Mouse (Mus musculus) cerebellum, adult 8-10 months (tissue): ENCODE results near the gene Gm3486.
"Not testable (repeated sequence)": the region's sequence is repeated elsewhere in the genome, so short reads cannot be mapped to it uniquely, and the experiment has no call there.

Source experiments
- DNase-seq: peaks from one replicate; pipeline ENCODE4 v3.0.0; 2022

Gm3486 gene

DNA sequence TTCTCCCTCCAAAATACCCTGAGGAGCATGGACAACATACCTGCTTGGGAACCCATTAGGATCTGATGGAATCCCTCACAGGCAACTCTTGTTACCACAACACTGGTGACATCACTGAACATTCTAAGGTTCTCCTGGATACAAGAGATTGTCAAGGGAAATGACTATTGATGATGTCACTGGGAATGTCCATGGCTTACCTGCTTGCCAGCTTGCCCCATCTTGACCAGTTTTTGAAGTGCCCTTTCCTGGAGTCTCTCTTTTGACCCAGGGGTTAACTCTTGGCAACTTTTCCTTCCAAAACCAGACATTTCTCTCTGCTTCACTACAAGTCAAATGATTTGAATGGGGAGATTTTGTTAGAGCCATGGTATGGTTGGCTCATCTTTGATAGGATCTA, at the start of gene Gm3486:
TSS of gene Gm3486 (minus strand) at position 101 of the 400 bp plus-strand sequence.
- not testable (repeated sequence) for DNase-seq

DNA sequence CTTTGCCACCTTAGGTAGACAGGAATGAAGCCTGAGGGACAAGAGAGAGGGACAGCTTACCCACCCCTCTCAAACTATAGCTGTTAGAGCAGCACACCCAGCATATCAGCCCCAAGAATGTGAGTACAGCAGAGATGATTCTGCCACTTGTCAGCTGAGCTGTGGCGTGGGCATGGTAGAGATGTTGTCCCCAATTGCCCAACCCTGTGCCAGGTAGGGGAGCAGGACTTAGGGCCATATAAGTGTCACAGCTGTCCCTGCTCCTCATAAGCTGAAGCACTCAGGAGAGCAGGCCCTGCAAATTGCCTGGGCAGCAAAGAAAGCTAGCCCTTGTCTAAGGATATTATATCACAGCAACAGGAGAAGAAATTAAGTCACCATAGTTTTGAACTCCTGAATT, 35.4 kb upstream of the Gm3486 start:
- DNase-seq: not testable (repeated sequence)

DNA sequence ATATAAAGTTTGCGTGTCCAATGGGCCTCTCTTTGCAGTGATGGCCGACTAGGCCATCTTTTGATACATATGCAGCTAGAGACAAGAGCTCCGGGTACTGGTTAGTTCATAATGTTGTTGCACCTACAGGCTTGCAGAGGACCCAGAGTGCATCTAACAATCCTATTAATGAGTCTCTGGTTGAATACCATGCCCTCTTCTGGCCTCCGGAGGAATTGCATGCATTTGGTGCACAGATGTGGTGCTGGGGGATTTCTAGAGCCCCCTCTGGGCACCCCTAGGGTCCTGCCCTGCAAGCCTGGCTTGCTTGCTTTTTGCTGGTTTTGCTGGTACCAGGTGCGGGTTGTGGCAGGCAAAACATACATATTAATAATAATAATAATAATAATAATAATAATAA, 31.4 kb upstream of the Gm3486 start:
- DNase-seq: not testable (repeated sequence)

DNA sequence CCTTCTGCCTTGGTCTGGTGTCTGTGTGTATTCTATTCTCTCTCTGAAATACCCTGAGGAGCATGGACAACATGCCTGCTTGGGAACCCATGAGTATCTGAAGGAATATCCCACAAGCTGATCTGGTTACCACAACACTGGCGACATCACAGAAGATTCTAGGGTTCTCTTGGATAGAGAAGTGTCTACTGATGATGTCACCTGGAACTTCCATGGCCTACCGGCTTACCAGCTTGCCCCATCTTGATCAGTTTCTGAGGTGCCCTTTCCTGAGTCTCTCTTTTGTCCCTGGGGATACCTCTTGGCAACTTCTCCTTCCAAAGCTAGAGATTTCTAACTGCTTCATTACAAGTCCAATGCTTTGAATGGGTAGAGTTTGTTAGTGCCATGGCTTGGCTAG, 35.9 kb downstream of the Gm3486 start, which contains the start of gene Gm7954:
TSS of gene Gm7954 (minus strand) at position 101 of the 400 bp plus-strand sequence.
- not testable (repeated sequence) for DNase-seq
